Mouse (Mus musculus) embryo, embryonic 11.5 days (tissue): ENCODE data around the gene Prkn.

Experiments used
- DNase-seq: peaks from one replicate; pipeline ENCODE4 v3.0.0-alpha.2; 2012; ENCODE audit warnings: low read depth, low spot score

Prkn gene

GRCm38 (mm10) chr17:10987040-10987439, 146.9 kb downstream of the Prkn start:
- no peak for DNase-seq

GRCm38 (mm10) chr17:10997291-10997690, 157.1 kb downstream of the Prkn start:
- no peak for DNase-seq

GRCm38 (mm10) chr17:11023371-11023770, 183.2 kb downstream of the Prkn start:
- DNase-seq = no peak

GRCm38 (mm10) chr17:11029348-11029747, 189.2 kb downstream of the Prkn start:
- no peak for DNase-seq

- DNase-seq = no peak
These were observed 190.8 kb downstream of the Prkn start for GRCm38 (mm10) chr17:11030936-11031335.

- DNase-seq = no peak
These were observed 192.2 kb downstream of the Prkn start for GRCm38 (mm10) chr17:11032366-11032765.

- no peak for DNase-seq
These were observed 193.4 kb downstream of the Prkn start for GRCm38 (mm10) chr17:11033594-11033993.

GRCm38 (mm10) chr17:11038272-11038671, 198.1 kb downstream of the Prkn start:
- DNase-seq = no peak

GRCm38 (mm10) chr17:11058986-11059385, 218.8 kb downstream of the Prkn start:
- DNase-seq = no peak

GRCm38 (mm10) chr17:11067076-11067703, 227.0 kb downstream of the Prkn start:
- peak; percentile 11 for DNase-seq

GRCm38 (mm10) chr17:11067704-11068475, 227.7 kb downstream of the Prkn start:
- DNase-seq = peak; percentile 44

- DNase-seq = no peak
These were observed 230.8 kb downstream of the Prkn start for GRCm38 (mm10) chr17:11070996-11071395.

GRCm38 (mm10) chr17:11076319-11076903, 236.2 kb downstream of the Prkn start:
- DNase-seq = no peak

- no peak for DNase-seq
These were observed 246.3 kb downstream of the Prkn start for GRCm38 (mm10) chr17:11086492-11086891.

- DNase-seq = no peak
These were observed 246.9 kb downstream of the Prkn start for GRCm38 (mm10) chr17:11087088-11087487.

GRCm38 (mm10) chr17:11087823-11088222, 247.6 kb downstream of the Prkn start:
- DNase-seq = peak; percentile 22

- DNase-seq = no peak
These were observed 249.2 kb downstream of the Prkn start for GRCm38 (mm10) chr17:11089361-11089760.

- DNase-seq = peak; percentile 31
These were observed 252.7 kb downstream of the Prkn start for GRCm38 (mm10) chr17:11092900-11093299.

GRCm38 (mm10) chr17:11093321-11093720, 253.1 kb downstream of the Prkn start:
- DNase-seq = no peak

GRCm38 (mm10) chr17:11107007-11107406, 266.8 kb downstream of the Prkn start:
- no peak for DNase-seq

GRCm38 (mm10) chr17:11107916-11108315, 267.7 kb downstream of the Prkn start:
- DNase-seq = no peak

GRCm38 (mm10) chr17:11117508-11117907, 277.3 kb downstream of the Prkn start:
- DNase-seq = no peak

- DNase-seq = no peak
These were observed 283.9 kb downstream of the Prkn start for GRCm38 (mm10) chr17:11124048-11124447.
